Mouse (Mus musculus) liver, postnatal 0 days (tissue): Measurements from ENCODE around the gene Rnd2. TPM values are rescaled to one million over a fixed set of nuclear protein-coding genes. Genes with fewer than 3 reads are reported as not detected.

Source experiments
- ATAC-seq: fragments of 200-750 bp; cut with Nextera tagmentation; 2 replicates; pipeline ENCODE4 v1.8.0; 2017; ENCODE audit warnings: mild to moderate bottlenecking, moderate library complexity
- DNase-seq: peaks from one replicate; pipeline ENCODE4 v3.0.0-alpha.2; 2016
- H3K27ac ChIP-seq: fragments of 300-500 bp; sonication (generic); 2 replicates; pipeline ENCODE4 v1.5.1; 2014; ENCODE audit warnings: antibody characterized with exemption, moderate library complexity, mild to moderate bottlenecking, low read depth
- H3K27me3 ChIP-seq: fragments of 300-500 bp; sonication (generic); 2 replicates; pipeline ENCODE4 v1.6.1; 2014; ENCODE audit warnings: low read length, control low read depth, mixed read lengths; ENCODE audit not compliant: insufficient read depth
- H3K36me3 ChIP-seq: fragments of 300-500 bp; sonication (generic); replicated peaks from 2 replicates; pipeline ENCODE4 v1.6.1; 2014; ENCODE audit warnings: mild to moderate bottlenecking, control low read depth, low read length, moderate library complexity, mixed read lengths; ENCODE audit not compliant: insufficient read depth
- H3K4me1 ChIP-seq: fragments of 300-500 bp; sonication (generic); 2 replicates; pipeline ENCODE4 v1.6.1; 2014; ENCODE audit warnings: antibody characterized with exemption, mild to moderate bottlenecking, control low read depth; ENCODE audit not compliant: insufficient read depth
- H3K4me2 ChIP-seq: fragments of 300-500 bp; sonication (generic); 2 replicates; pipeline ENCODE4 v1.6.1; 2014; ENCODE audit warnings: low read depth, mild to moderate bottlenecking, low read length, moderate library complexity, mixed read lengths
- H3K4me3 ChIP-seq: fragments of 300-500 bp; sonication (generic); 2 replicates; pipeline ENCODE4 v1.5.1; 2014; ENCODE audit warnings: low read depth, low read length
- H3K9ac ChIP-seq: fragments of 300-500 bp; sonication (generic); replicated peaks from 2 replicates; pipeline ENCODE4 v1.6.1; 2014; ENCODE audit warnings: mild to moderate bottlenecking, moderate library complexity
- H3K9me3 ChIP-seq: fragments of 300-500 bp; sonication (generic); 2 replicates; pipeline ENCODE4 v1.6.1; 2016; ENCODE audit warnings: mild to moderate bottlenecking, control low read depth, low read length, mixed read lengths
- CTCF ChIP-seq: sonication (generic); IDR thresholded peaks from 2 replicates; pipeline ENCODE4 v1.5.1; 2016; ENCODE audit warnings: antibody characterized with exemption, low read depth
- EP300 ChIP-seq: IDR thresholded peaks from 2 replicates; pipeline ENCODE4 v1.6.1; 2016; ENCODE audit warnings: antibody characterized with exemption, low read depth, mild to moderate bottlenecking
- WGBS: fragments of 180-500 bp; shearing (Covaris S2); extraction: QIAGEN DNeasy Blood & Tissue Kit; methylation state at CpG from one replicate; pipeline ENCODE4 v1.1.7; 2014; ENCODE audit not compliant: insufficient replicate concordance; 5-methylcytosine and 5-hydroxymethylcytosine counted together
- polyA plus RNA-seq: library from polyadenylated mRNA; unstranded; fragments of >200 nt; fragmentation: Nextera tagmentation; extraction: Ambion mirVana; gene quantifications from 2 replicates; pipeline ENCODE4 v1.2.1, GENCODE M21; 2015

The Rnd2 gene
- polyA plus RNA-seq, 1 experiment from 2014 or later: 2.0 TPM

- Histone ChIP-seq H3K36me3 (no peaks in the 10 kb centered on the region), H3K27me3 (no peaks in the 10 kb centered on the region), H3K4me1 (peaks cover 17% of the 10 kb centered on the region), H3K4me3 (no peak overlapping the region), H3K27ac (no peak overlapping the region), H3K9ac (no peak overlapping the region), H3K9me3 (no peaks in the 10 kb centered on the region), H3K4me2 (no peak overlapping the region)
- 48% methylated on average over 3 of the region's 3 CpGs for WGBS
- DNase-seq: no peak
- peak; percentile 34; the same call in 1 of the 2 replicates for TF ChIP-seq CTCF
- TF ChIP-seq EP300: no peak
- no peak for ATAC-seq
Observed at GRCm38 (mm10) chr11:101419610-101420009, 45.2 kb upstream of the Rnd2 start.

- H3K4me3 ChIP-seq: no peak overlapping the region
- no peak for ATAC-seq
- H3K4me1 ChIP-seq: peaks cover 17% of the 10 kb centered on the region
- no peaks in the 10 kb centered on the region for H3K9me3 ChIP-seq
- H3K36me3 ChIP-seq: no peaks in the 10 kb centered on the region
- no peak for DNase-seq
- H3K27ac ChIP-seq: no peak overlapping the region
- H3K4me2 ChIP-seq: no peak overlapping the region
- WGBS: 70% methylated on average over 5 of the region's 5 CpGs
- H3K27me3 ChIP-seq: no peaks in the 10 kb centered on the region
- TF ChIP-seq EP300 (no peak), CTCF (no peak)
- H3K9ac ChIP-seq: no peak overlapping the region
Observed at GRCm38 (mm10) chr11:101420148-101420547, 44.7 kb upstream of the Rnd2 start.

GRCm38 (mm10) chr11:101424105-101424851 is 40.5 kb upstream of the Rnd2 start, which contains the start of gene Gm27029:
Gm27029 (minus strand) TSS chr11:101424796.
- H3K9ac ChIP-seq: peak within 1 kb of the TSS; percentile 80
- H3K4me2 ChIP-seq: peak within 1 kb of the TSS; percentile 93
- 0 out of 2 replicates have a peak, but pooled peaks cover 1% of the 10 kb centered on the region for H3K36me3 ChIP-seq
- H3K27ac ChIP-seq: peak within 1 kb of the TSS; percentile 75
- no peak for TF ChIP-seq EP300
- no peak for TF ChIP-seq CTCF
- H3K4me3 ChIP-seq: peak within 1 kb of the TSS; percentile 80
- no peaks in the 10 kb centered on the region for H3K27me3 ChIP-seq
- peaks cover 23% of the 10 kb centered on the region for H3K4me1 ChIP-seq
- WGBS: 8% methylated on average over 23 of the region's 23 CpGs
- no peaks in the 10 kb centered on the region for H3K9me3 ChIP-seq
- peak; percentile 25 for DNase-seq
- ATAC-seq: peak; percentile 11; the same call in 1 of the 2 replicates

GRCm38 (mm10) chr11:101424925-101425813 is 39.6 kb upstream of the Rnd2 start, which contains the start of the genes Rundc1 and Ptges3l:
Rundc1 (plus strand) TSS chr11:101425085.
Ptges3l (minus strand) TSS chr11:101425333.
- under 1% methylated on average over 71 of the region's 81 CpGs for WGBS
- Histone ChIP-seq H3K4me1 (peaks cover 23% of the 10 kb centered on the region), H3K9me3 (no peaks in the 10 kb centered on the region), H3K4me2 (peak within 1 kb of the TSS; percentile 93), H3K27ac (peak within 1 kb of the TSS; percentile 75), H3K36me3 (peaks cover 8% of the 10 kb centered on the region; the same call in 1 of the 2 replicates), H3K9ac (peak within 1 kb of the TSS; percentile 80), H3K27me3 (no peaks in the 10 kb centered on the region), H3K4me3 (peak within 1 kb of the TSS; percentile 80)
- peak; percentile 94 for ATAC-seq
- peak; percentile 99 for DNase-seq
- peak; percentile 69 for TF ChIP-seq CTCF
- TF ChIP-seq EP300: no peak

- Histone ChIP-seq H3K9ac (0 out of 2 replicates have a peak overlapping the region, but pooled peaks have one; percentile 80), H3K27ac (no peak overlapping the region), H3K9me3 (no peaks in the 10 kb centered on the region), H3K4me3 (peak overlapping the region; percentile 80), H3K27me3 (no peaks in the 10 kb centered on the region), H3K36me3 (peaks cover 15% of the 10 kb centered on the region), H3K4me2 (peak overlapping the region; percentile 93), H3K4me1 (peaks cover 23% of the 10 kb centered on the region)
- ATAC-seq (no peak), DNase-seq (no peak)
- 54% methylated on average over 8 of the region's 8 CpGs for WGBS
- TF ChIP-seq EP300: no peak
- TF ChIP-seq CTCF: no peak
Observed at GRCm38 (mm10) chr11:101426165-101426564, 38.6 kb upstream of the Rnd2 start.

- H3K27ac ChIP-seq: no peak overlapping the region
- H3K36me3 ChIP-seq: peaks cover 45% of the 10 kb centered on the region
- no peaks in the 10 kb centered on the region for H3K27me3 ChIP-seq
- H3K4me3 ChIP-seq: no peak overlapping the region
- H3K4me2 ChIP-seq: no peak overlapping the region
- DNase-seq (no peak), ATAC-seq (no peak)
- 91% methylated on average over 9 of the region's 9 CpGs for WGBS
- H3K9ac ChIP-seq: no peak overlapping the region
- peaks cover 5% of the 10 kb centered on the region for H3K4me1 ChIP-seq
- TF ChIP-seq EP300 (no peak), CTCF (no peak)
- H3K9me3 ChIP-seq: no peaks in the 10 kb centered on the region
Observed at GRCm38 (mm10) chr11:101431327-101431726, 33.5 kb upstream of the Rnd2 start.
